Comparison of ENCODE assay signal across 30 mouse cellular contexts in the genomic region with DNA sequence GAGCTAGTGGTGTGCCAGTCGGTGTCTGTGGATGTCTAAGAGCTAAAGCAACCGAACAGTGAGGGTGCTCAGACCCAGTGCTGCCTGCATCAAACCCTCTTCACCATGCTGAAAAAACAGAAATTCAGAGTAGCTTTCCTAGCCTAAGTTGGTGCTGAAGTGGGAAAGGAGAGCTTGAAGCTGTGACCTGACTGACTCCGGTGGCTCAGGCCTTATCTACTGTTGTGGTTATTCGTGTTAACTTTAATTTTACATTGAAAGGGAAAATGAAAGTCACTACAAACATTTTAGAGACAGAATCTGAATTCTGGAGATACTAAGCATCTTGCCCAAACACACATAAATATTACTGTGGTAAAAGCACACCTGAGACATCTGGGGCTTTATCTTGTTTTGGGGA.
DNase-seq lines count a peak whose midpoint lies in the region; ATAC-seq and TF ChIP-seq lines count a peak whose summit lies in the region.
"Had no signal": no experiment of that assay in that cellular context is flagged by ENCODE, and none has a peak within 500 bp of the region (broad histone marks: within the 10 kb centered on the region; RNA-seq: fewer than 3 reads in every experiment).

No protein-coding gene starts in this region.

- H3K4me2 ChIP-seq in heart, postnatal 0 days (ENCODE audit: low read depth, low read length): no peak overlapping the region
- H3K4me2 ChIP-seq: forebrain, embryonic 15.5 days; kidney, embryonic 15.5 days; limb, embryonic 13.5 days; liver, embryonic 12.5 days; neural tube, embryonic 13.5 days had no signal

- no peak overlapping the region for H3K9ac ChIP-seq in heart, postnatal 0 days (replicated peaks; ENCODE audit: low read depth, low read length)
- H3K9ac ChIP-seq: forebrain, embryonic 15.5 days; kidney, embryonic 15.5 days; limb, embryonic 13.5 days; liver, embryonic 12.5 days; neural tube, embryonic 13.5 days had no signal

- ATAC-seq in heart, postnatal 0 days (ENCODE audit: insufficient read depth, low read depth): no peak
- peak; percentile 52 for ATAC-seq in activated CD4-positive, CD25-positive, alpha-beta regulatory T cell, adult 4 months
- peak; percentile 72 for ATAC-seq in megakaryocyte-erythroid progenitor cell, adult 5-6 weeks (replicated peaks; ENCODE audit: low FRiP score, low TSS enrichment, poor library complexity, severe bottlenecking)
- ATAC-seq: forebrain, embryonic 15.5 days; hindbrain, postnatal 0 days; liver, embryonic 12.5 days; midbrain, embryonic 16.5 days; Patski had no signal

- DNase-seq in heart, postnatal 0 days (ENCODE audit: low spot score): no peak
- DNase-seq in heart, adult 18-20 months: no peak
- DNase-seq in CD4-positive, CD25-positive, alpha-beta regulatory T cell, adult 2 months (ENCODE audit: low read depth, low spot score): peak; percentile 18
- no peak for DNase-seq in frontal cortex, postnatal 10 days (ENCODE audit: low spot score in 2 of 2)
- DNase-seq in urinary bladder, adult 2 months (ENCODE audit: low spot score): no peak
- DNase-seq: adrenal gland, adult 8-10 months; B cell, adult 2 months; cerebellum, adult 18-20 months; cerebellum, postnatal 14 days; embryo, embryonic 11 days; gastrocnemius, postnatal 25 days; kidney, adult 11 months; lung, adult 2 months; retina, postnatal 1 day; right cerebral cortex, postnatal 25 days; spleen, adult 18-20 months; thymus, postnatal 36 days had no signal

- H3K27ac ChIP-seq in heart, postnatal 0 days (ENCODE audit: low read depth): 0 out of 2 replicates have a peak overlapping the region, but pooled peaks have one; percentile 20
- H3K27ac ChIP-seq: forebrain, embryonic 15.5 days; hindbrain, postnatal 0 days; kidney, embryonic 15.5 days; limb, embryonic 13.5 days; liver, embryonic 12.5 days; neural tube, embryonic 13.5 days had no signal

- WGBS in heart, postnatal 0 days: 37% methylated on average over 4 of the region's 4 CpGs

- H3K4me1 ChIP-seq in heart, postnatal 0 days (ENCODE audit: control insufficient read depth, insufficient read depth): peaks cover 15% of the 10 kb centered on the region
- H3K4me1 ChIP-seq: kidney, embryonic 15.5 days; limb, embryonic 13.5 days; liver, embryonic 12.5 days had no signal

- H3K9me3 ChIP-seq in heart, postnatal 0 days (replicated peaks; ENCODE audit: control insufficient read depth, low read length): no peaks in the 10 kb centered on the region
- H3K9me3 ChIP-seq: forebrain, embryonic 15.5 days; hindbrain, embryonic 10.5 days; kidney, embryonic 15.5 days; limb, embryonic 13.5 days; liver, embryonic 12.5 days; midbrain, embryonic 10.5 days; neural tube, embryonic 13.5 days had no signal

- TF ChIP-seq CTCF in heart, postnatal 0 days (IDR thresholded peaks at IDR 0.05; ENCODE audit: low read depth): no peak

- H3K36me3 ChIP-seq in heart, postnatal 0 days (replicated peaks; ENCODE audit: control insufficient read depth, insufficient read depth, low read length): no peaks in the 10 kb centered on the region
- H3K36me3 ChIP-seq: forebrain, embryonic 15.5 days; hindbrain, embryonic 10.5 days; kidney, embryonic 15.5 days; limb, embryonic 13.5 days; liver, embryonic 12.5 days; midbrain, embryonic 10.5 days; neural tube, embryonic 13.5 days had no signal

- no peak for TF ChIP-seq EP300 in heart, postnatal 0 days (IDR thresholded peaks at IDR 0.05; ENCODE audit: low read depth)

- no peaks in the 10 kb centered on the region for H3K27me3 ChIP-seq in heart, postnatal 0 days (ENCODE audit: control insufficient read depth, insufficient read depth, low read length)
- H3K27me3 ChIP-seq: forebrain, embryonic 15.5 days; kidney, embryonic 15.5 days; limb, embryonic 13.5 days; liver, embryonic 12.5 days; neural tube, embryonic 13.5 days; Patski had no signal

- H3K4me3 ChIP-seq in heart, postnatal 0 days (ENCODE audit: low read depth, low read length): no peak overlapping the region
- H3K4me3 ChIP-seq: forebrain, embryonic 15.5 days; hindbrain, embryonic 10.5 days; kidney, embryonic 15.5 days; limb, embryonic 13.5 days; liver, embryonic 12.5 days; midbrain, embryonic 10.5 days; myocyte; neural tube, embryonic 13.5 days had no signal
